8 mouse cellular contexts compared by ENCODE assay signal in the genomic region with DNA sequence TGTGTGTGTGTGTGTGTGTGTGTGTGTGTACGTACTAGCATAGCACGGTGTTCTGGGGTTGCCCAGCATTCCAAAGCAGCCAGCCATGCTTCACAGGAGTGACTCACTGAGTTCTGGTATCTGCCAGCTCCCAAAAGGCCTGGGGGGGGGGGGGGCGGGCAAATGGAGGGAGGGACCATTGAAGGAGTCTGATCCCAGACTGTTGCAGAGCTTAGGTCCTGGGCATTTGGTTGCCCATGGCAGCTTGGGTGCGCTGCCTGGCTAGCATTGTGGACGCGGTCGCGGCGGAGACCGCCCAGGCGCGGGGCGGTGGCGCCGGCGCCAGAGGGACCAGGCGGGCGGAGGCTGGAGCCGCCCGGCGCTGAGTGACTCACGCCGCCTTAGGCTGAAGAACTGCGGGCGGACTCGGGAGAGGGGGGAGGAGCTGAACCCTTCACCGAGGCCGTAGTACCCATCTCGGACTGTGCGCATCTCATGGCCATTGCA. TPM values are rescaled to one million over a fixed set of nuclear protein-coding genes. Genes with fewer than 3 reads are reported as not detected.
A peak's percentile ranks its signal among the peaks of the same experiment; 100 is the strongest.
DNase-seq lines count a peak whose midpoint lies in the region; ATAC-seq and TF ChIP-seq lines count a peak whose summit lies in the region.

No protein-coding gene starts in this region.

- no peaks in the 10 kb centered on the region for H3K9me3 ChIP-seq in lung, embryonic 16.5 days (ENCODE audit: control insufficient read depth, low read length)

- TF ChIP-seq CTCF in left cerebral cortex, adult 2 months (IDR thresholded peaks at IDR 0.05) = no peak

- H3K4me1 ChIP-seq in lung, embryonic 16.5 days (replicated peaks; ENCODE audit: control insufficient read depth, insufficient read depth, low read length) = peaks cover 22% of the 10 kb centered on the region

- DNase-seq in left cerebral cortex, adult 2 months (ENCODE audit: extremely low spot score in 1 of 2, low spot score in 2 of 2) = no peak
- no peak for DNase-seq in left cerebral cortex, postnatal 4 days
- DNase-seq in brain, adult 2 months (ENCODE audit: low read depth, low spot score) = peak; percentile 73
- DNase-seq in heart, postnatal 10 days = peak; percentile 40 to 48
- no peak for DNase-seq in ovary, postnatal 36 days (ENCODE audit: low spot score)
- no peak for DNase-seq in spleen, adult 12 weeks (ENCODE audit: low spot score)
- no peak for DNase-seq in yolk sac, embryonic 10.5 days (ENCODE audit: low spot score)

- no peaks in the 10 kb centered on the region for H3K36me3 ChIP-seq in lung, embryonic 16.5 days (ENCODE audit: control insufficient read depth, insufficient read depth, low read length)

- intact Hi-C loops in left cerebral cortex, adult 2 months (cut with DNase I) = loop anchor here (5.0 to 10.0 kb wide), 3 partner anchors 981 to 1098 kb away; a partner anchor contains a TSS
- intact Hi-C loops in left cerebral cortex, postnatal 4 days (cut with DNase I) = loop anchor here (10.0 kb wide), 1 partner anchor 298 kb away; no protein-coding TSS in a partner anchor
- intact Hi-C loops in heart, postnatal 10 days (cut with DNase I) = loop anchor here (5.0 to 10.0 kb wide), 2 partner anchors 318 to 1734 kb away; no protein-coding TSS in a partner anchor

- peak; percentile 64; the same call in 1 of the 2 replicates for ATAC-seq in lung, embryonic 16.5 days (ENCODE audit: low read depth)

- H3K27me3 ChIP-seq in lung, embryonic 16.5 days (ENCODE audit: control insufficient read depth, insufficient read depth, low read depth, low read length) = peaks cover 90% of the 10 kb centered on the region

- H3K9ac ChIP-seq in lung, embryonic 16.5 days (ENCODE audit: low read length) = no peak overlapping the region

- H3K4me3 ChIP-seq in left cerebral cortex, adult 2 months = peak overlapping the region; percentile 19
- H3K4me3 ChIP-seq in lung, embryonic 16.5 days (ENCODE audit: low read length) = peak overlapping the region; percentile 10; the same call in 1 of the 2 replicates

- peak overlapping the region; percentile 31; the same call in 1 of the 2 replicates for H3K4me2 ChIP-seq in lung, embryonic 16.5 days (ENCODE audit: low read depth, low read length)

- 0% methylated on average over 28 of the region's 30 CpGs for WGBS in lung, embryonic 16.5 days

- no peak overlapping the region for H3K27ac ChIP-seq in left cerebral cortex, adult 2 months
- H3K27ac ChIP-seq in lung, embryonic 16.5 days (ENCODE audit: low read length) = no peak overlapping the region

RNA-seq across cellular contexts. Expression of a gene that starts 3.7 kb away (rescaled TPM):
- total RNA-seq in left cerebral cortex, adult 2 months (2021) = 1 to 10 TPM; 5.7 to 6.9 TPM
- 10 to 100 TPM; 20.6 to 22.4 TPM for total RNA-seq in left cerebral cortex, postnatal 4 days (2021)
- not detected for total RNA-seq in heart, postnatal 10 days (2021)
- polyA plus RNA-seq in lung, embryonic 16.5 days (2015; fragmentation: Nextera tagmentation; extraction: Ambion mirVana) = 0.08 and 0.14 TPM in 2 replicates

RNA-seq across cellular contexts. Expression of a gene that starts 14.9 kb away (rescaled TPM):
- total RNA-seq in left cerebral cortex, adult 2 months (2021) = 10 to 100 TPM; 21.1 to 25.3 TPM
- total RNA-seq in left cerebral cortex, postnatal 4 days (2021) = 10 to 100 TPM; 52.3 to 63.1 TPM
- under 1 TPM in 1 of 2 experiments, not detected in 1; 0.48 TPM for total RNA-seq in heart, postnatal 10 days (2021)
- polyA plus RNA-seq in lung, embryonic 16.5 days (2015; fragmentation: Nextera tagmentation; extraction: Ambion mirVana) = 0.24 and 0.34 TPM in 2 replicates

Comparison
In these comparisons a context has a peak if more than half of its experiments do, and no peak if none do; other contexts are left out.
1. DNase-seq: peak in brain, adult 2 months (single experiment) and heart, postnatal 10 days (2 of 2); none in left cerebral cortex, adult 2 months (0 of 2), left cerebral cortex, postnatal 4 days (single experiment), ovary, postnatal 36 days (single experiment), spleen, adult 12 weeks (single experiment) and yolk sac, embryonic 10.5 days (single experiment).
2. RNA of a gene that starts 3.7 kb away (total RNA-seq): 20.6 to 22.4 TPM in left cerebral cortex, postnatal 4 days and 5.7 to 6.9 TPM in left cerebral cortex, adult 2 months; not detected in heart, postnatal 10 days; every median in the first group is over 4 times any median in the second.
3. RNA of a gene that starts 14.9 kb away (total RNA-seq): 52.3 to 63.1 TPM in left cerebral cortex, postnatal 4 days and 21.1 to 25.3 TPM in left cerebral cortex, adult 2 months; 0.48 TPM in heart, postnatal 10 days; every median in the first group is over 10 times any median in the second.